Mouse (Mus musculus) heart, embryonic 12.5 days (tissue): ENCODE measurements around the gene Tuba3b. TPM values are rescaled to one million over a fixed set of nuclear protein-coding genes. Genes with fewer than 3 reads are reported as not detected.

Experiments used
- ATAC-seq: fragments of 200-750 bp; cut with Nextera tagmentation; 2 replicates; pipeline ENCODE4 v1.8.0; 2017; ENCODE audit warnings: moderate TSS enrichment, moderate library complexity; ENCODE audit not compliant: insufficient number of reproducible peaks, low FRiP score
- H3K27ac ChIP-seq: fragments of 300-500 bp; sonication (generic); 2 replicates; pipeline ENCODE4 v1.5.1; 2016; ENCODE audit warnings: mild to moderate bottlenecking, moderate library complexity; ENCODE audit not compliant: poor library complexity, severe bottlenecking
- H3K27me3 ChIP-seq: fragments of 300-500 bp; sonication (generic); replicated peaks from 2 replicates; pipeline ENCODE4 v1.6.1; 2016; ENCODE audit warnings: mild to moderate bottlenecking, moderate library complexity
- H3K36me3 ChIP-seq: fragments of 300-500 bp; sonication (generic); 2 replicates; pipeline ENCODE4 v1.6.1; 2016; ENCODE audit warnings: mild to moderate bottlenecking, moderate library complexity
- H3K4me1 ChIP-seq: fragments of 300-500 bp; sonication (generic); replicated peaks from 2 replicates; pipeline ENCODE4 v1.6.1; 2016; ENCODE audit warnings: mild to moderate bottlenecking
- H3K4me2 ChIP-seq: fragments of 300-500 bp; sonication (generic); 2 replicates; pipeline ENCODE4 v1.6.1; 2016; ENCODE audit warnings: mild to moderate bottlenecking, moderate library complexity
- H3K4me3 ChIP-seq: fragments of 300-500 bp; sonication (generic); 2 replicates; pipeline ENCODE4 v1.5.1; 2016; ENCODE audit warnings: mild to moderate bottlenecking
- H3K9ac ChIP-seq: fragments of 300-500 bp; sonication (generic); 2 replicates; pipeline ENCODE4 v1.6.1; 2016; ENCODE audit warnings: mild to moderate bottlenecking, moderate library complexity
- H3K9me3 ChIP-seq: fragments of 300-500 bp; sonication (generic); replicated peaks from 2 replicates; pipeline ENCODE4 v1.6.1; 2016; ENCODE audit warnings: mild to moderate bottlenecking, moderate library complexity
- WGBS: fragments of 180-500 bp; shearing (Covaris S2); methylation state at CpG from one replicate; pipeline ENCODE4 v1.1.7; 2016; 5-methylcytosine and 5-hydroxymethylcytosine counted together
- polyA plus RNA-seq: library from polyadenylated mRNA; unstranded; fragments of >200 nt; fragmentation: Nextera tagmentation; extraction: Ambion mirVana; gene quantifications from 2 replicates; pipeline ENCODE4 v1.2.1, GENCODE M21; 2016

Gene Tuba3b
- polyA plus RNA-seq, 1 experiment from 2014 or later: not detected

DNA sequence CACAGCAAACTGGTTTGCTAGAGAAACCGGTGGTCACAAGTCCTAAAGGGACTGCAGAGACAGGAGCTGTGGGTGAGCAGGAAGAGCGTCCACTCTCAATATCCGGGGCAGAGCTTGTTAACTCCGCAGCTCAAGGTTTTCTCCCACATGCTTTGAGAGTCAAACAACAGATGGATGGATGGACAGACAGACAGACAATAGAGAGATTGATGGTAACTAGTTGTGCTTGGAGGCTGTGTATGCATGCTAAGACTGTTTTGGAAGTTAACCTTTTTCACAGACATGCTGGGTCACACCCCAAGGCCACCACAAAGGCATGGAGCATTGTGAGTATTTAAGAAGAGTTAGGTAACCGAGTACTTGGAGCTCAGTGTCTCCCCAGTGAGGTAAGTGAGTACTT lies 6.9 kb upstream of the Tuba3b start:
- no peak overlapping the region for H3K27ac ChIP-seq

DNA sequence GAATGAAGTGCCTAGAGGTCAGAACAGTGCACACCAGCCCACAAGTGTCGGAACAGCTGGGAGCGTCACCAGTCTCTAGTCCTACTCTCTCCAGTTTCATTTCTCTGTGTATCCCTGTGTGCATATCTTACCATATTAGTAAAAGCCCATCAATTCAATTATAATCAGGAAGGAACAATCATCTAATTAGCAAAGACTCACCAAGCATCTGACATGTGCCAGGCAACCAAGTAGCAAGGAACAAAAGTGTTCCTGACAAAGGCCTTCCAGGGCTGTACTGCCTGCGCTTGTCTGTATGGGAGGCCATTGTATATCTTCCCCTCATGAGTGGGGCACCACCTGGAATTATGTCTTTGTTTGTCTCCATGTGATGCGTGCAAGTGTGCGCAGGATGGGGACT lies 4.7 kb upstream of the Tuba3b start:
- no peak for ATAC-seq
- Histone ChIP-seq H3K4me1 (no peaks in the 10 kb centered on the region), H3K27me3 (no peaks in the 10 kb centered on the region), H3K36me3 (no peaks in the 10 kb centered on the region), H3K9ac (no peak overlapping the region), H3K4me2 (no peak overlapping the region), H3K4me3 (no peak overlapping the region), H3K27ac (no peak overlapping the region), H3K9me3 (no peaks in the 10 kb centered on the region)
- WGBS: 91% methylated on average over 5 of the region's 5 CpGs

More for the DNA sequence above, 6.9 kb upstream of the Tuba3b start:
- Histone ChIP-seq H3K9ac (no peak overlapping the region), H3K9me3 (no peaks in the 10 kb centered on the region), H3K4me1 (no peaks in the 10 kb centered on the region), H3K4me2 (no peak overlapping the region), H3K4me3 (no peak overlapping the region), H3K27me3 (no peaks in the 10 kb centered on the region), H3K36me3 (no peaks in the 10 kb centered on the region)
- no peak for ATAC-seq
- 79% methylated on average over 5 of the region's 5 CpGs for WGBS

DNA sequence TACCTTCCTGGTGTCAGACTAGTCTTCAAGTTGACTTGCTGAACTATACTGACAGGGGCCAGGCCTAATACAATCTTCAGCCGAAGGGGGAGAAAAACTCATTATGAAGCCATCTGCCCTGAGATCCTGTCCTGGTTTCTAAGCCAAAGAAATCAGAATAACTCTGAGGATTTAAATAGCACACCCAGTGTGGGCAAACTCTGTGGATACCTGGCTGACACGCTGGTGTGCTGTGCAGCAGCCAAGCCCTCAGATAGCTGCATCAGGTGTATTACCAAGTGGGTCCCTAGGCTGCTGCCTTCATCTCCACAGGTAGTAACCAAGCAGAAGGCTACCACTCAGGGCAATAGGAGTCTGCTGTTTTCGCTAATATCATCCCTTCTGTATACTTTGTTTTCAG lies 2.9 kb upstream of the Tuba3b start:
- Histone ChIP-seq H3K27ac (no peak overlapping the region), H3K4me1 (no peaks in the 10 kb centered on the region), H3K36me3 (no peaks in the 10 kb centered on the region), H3K9me3 (no peaks in the 10 kb centered on the region), H3K4me3 (no peak overlapping the region), H3K27me3 (no peaks in the 10 kb centered on the region), H3K9ac (no peak overlapping the region), H3K4me2 (no peak overlapping the region)
- 82% methylated on average over 3 of the region's 3 CpGs for WGBS
- ATAC-seq: no peak

DNA sequence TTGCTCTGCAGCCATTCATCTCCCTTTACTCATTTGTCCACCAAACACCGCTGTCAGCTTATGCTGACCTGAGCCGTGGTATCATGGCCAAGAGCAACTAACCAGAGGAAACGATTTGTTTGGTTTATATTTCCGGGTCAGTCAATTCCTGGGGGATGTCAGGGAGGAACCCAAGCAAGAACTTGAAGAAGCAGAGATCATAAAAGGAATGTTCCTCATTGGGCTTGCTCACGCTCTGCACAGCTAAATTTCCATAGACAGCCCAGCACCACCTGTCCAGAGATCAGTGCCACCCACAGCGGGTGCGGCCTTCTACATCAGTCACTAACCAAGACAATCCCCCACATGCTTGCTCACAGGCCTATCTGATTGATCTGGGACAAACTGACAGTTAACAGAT lies 1.3 kb upstream of the Tuba3b start, which contains the start of gene Lmntd1:
TSS of gene Lmntd1 (minus strand) at position 101 of the 400 bp plus-strand sequence.
- no peak within 1 kb of the TSS for H3K9ac ChIP-seq
- H3K27me3 ChIP-seq: no peaks in the 10 kb centered on the region
- H3K9me3 ChIP-seq: no peaks in the 10 kb centered on the region
- H3K4me2 ChIP-seq: no peak within 1 kb of the TSS
- WGBS: 75% methylated on average over 7 of the region's 7 CpGs
- no peak within 1 kb of the TSS for H3K27ac ChIP-seq
- ATAC-seq: no peak
- H3K36me3 ChIP-seq: no peaks in the 10 kb centered on the region
- H3K4me1 ChIP-seq: 0 out of 2 replicates have a peak, but pooled peaks cover 5% of the 10 kb centered on the region
- no peak within 1 kb of the TSS for H3K4me3 ChIP-seq

DNA sequence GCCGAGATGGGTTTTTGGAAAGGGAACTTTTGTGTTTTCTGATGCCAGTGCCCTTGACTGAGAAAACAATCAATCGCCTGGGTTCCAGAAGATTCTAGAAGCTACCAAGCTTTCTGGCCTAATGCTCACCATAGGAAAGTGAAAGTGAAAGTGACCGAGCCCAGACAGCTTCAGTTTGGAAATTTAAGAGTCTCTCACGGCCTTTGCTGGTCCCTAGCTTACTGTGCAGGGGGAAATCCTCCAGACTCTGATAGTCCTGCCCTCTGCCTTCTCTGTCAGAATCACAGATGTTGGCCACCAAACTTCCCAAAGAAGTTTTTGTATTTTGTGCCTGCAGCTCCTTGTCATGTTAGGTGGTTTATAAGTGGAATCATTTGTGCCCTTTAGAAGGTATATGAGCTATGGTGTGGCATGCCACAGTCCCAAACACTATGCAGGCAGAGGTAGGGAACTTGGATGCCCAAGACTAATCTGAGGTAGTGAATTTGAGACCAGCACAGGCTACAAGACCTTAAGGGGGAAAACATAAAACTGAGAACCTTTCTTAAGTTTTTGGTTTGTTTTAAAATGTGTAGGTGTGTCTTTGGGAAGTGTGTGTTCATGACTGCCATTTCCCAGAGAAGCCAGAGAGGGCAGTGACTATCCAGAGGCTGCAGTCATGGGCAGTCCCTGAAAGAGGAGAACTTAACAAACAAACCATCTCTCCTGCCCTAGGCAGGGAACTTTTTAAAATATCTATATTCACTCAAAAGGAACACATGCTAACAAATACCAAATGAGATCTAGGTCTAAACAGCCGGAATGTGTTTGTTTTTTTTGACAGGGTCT lies 1.1 kb downstream of the Tuba3b start:
- H3K4me1 ChIP-seq: 0 out of 2 replicates have a peak, but pooled peaks cover 5% of the 10 kb centered on the region
- 78% methylated on average over 5 of the region's 5 CpGs for WGBS
- no peak overlapping the region for H3K9ac ChIP-seq
- no peak overlapping the region for H3K4me2 ChIP-seq
- H3K4me3 ChIP-seq: no peak overlapping the region
- no peaks in the 10 kb centered on the region for H3K27me3 ChIP-seq
- H3K36me3 ChIP-seq: no peaks in the 10 kb centered on the region
- no peak overlapping the region for H3K27ac ChIP-seq
- H3K9me3 ChIP-seq: no peaks in the 10 kb centered on the region
- ATAC-seq: no peak

- WGBS: 87% methylated on average over 4 of the region's 4 CpGs
- Histone ChIP-seq H3K27ac (no peak overlapping the region), H3K9ac (no peak overlapping the region), H3K4me2 (no peak overlapping the region), H3K27me3 (no peaks in the 10 kb centered on the region), H3K4me1 (no peaks in the 10 kb centered on the region), H3K36me3 (no peaks in the 10 kb centered on the region), H3K4me3 (no peak overlapping the region), H3K9me3 (no peaks in the 10 kb centered on the region)
- ATAC-seq: no peak
Observed at GRCm38 (mm10) chr6:145623141-145623540, 7.6 kb downstream of the Tuba3b start.

DNA sequence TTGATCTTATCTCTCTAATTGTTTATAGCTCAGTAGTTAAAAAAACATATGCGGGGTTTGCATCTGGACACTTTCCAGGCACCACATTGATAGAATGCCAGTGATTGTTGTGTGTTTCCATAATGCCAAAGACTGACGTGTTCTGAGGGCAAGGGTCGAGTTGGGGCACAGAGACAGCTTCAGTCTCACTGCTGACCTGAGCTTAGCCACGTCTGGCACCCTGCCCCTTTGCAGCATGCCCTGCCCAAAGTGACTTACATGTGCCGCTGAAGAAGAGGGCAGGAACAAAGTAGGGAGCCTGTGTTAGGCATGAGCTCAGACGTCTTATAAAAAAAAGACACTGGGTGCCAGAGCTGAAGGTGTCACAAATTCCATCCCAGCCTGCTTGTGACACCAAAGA lies 14.7 kb downstream of the Tuba3b start:
- 37% methylated on average over 6 of the region's 6 CpGs for WGBS
- H3K4me3 ChIP-seq: no peak overlapping the region
- H3K4me1 ChIP-seq: peaks cover 14% of the 10 kb centered on the region
- no peak overlapping the region for H3K27ac ChIP-seq
- peaks cover 5% of the 10 kb centered on the region for H3K9me3 ChIP-seq
- H3K9ac ChIP-seq: no peak overlapping the region
- ATAC-seq: no peak
- no peaks in the 10 kb centered on the region for H3K36me3 ChIP-seq
- H3K27me3 ChIP-seq: no peaks in the 10 kb centered on the region
- no peak overlapping the region for H3K4me2 ChIP-seq

DNA sequence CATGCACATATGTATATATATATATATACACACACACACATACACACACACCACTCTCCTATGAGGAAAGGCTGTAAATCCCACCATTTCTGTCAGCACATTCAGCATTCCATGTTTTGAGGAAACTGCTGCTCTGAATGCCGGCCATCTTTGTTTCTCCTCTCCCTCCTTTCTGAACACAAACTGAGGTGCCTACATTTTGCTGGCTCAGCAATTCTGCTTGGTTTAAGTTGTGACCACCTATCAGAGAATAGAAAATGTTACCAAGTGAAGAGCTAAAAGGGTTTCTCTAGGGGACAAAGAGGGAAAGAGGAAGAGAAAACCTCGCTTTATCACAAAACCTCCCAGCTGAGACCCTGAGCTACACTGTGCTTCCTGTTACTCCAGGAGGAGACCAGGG lies 18.9 kb downstream of the Tuba3b start:
- no peak overlapping the region for H3K9ac ChIP-seq
- H3K4me3 ChIP-seq: no peak overlapping the region
- WGBS: 69% methylated on average over 2 of the region's 2 CpGs
- no peak for ATAC-seq
- H3K27ac ChIP-seq: no peak overlapping the region
- no peaks in the 10 kb centered on the region for H3K36me3 ChIP-seq
- peaks cover 11% of the 10 kb centered on the region for H3K9me3 ChIP-seq
- no peak overlapping the region for H3K4me2 ChIP-seq
- H3K4me1 ChIP-seq: peaks cover 19% of the 10 kb centered on the region
- H3K27me3 ChIP-seq: no peaks in the 10 kb centered on the region

- Histone ChIP-seq H3K9me3 (peaks cover 20% of the 10 kb centered on the region), H3K27me3 (no peaks in the 10 kb centered on the region), H3K36me3 (0 out of 2 replicates have a peak, but pooled peaks cover 2% of the 10 kb centered on the region), H3K27ac (no peak overlapping the region), H3K4me1 (peaks cover 9% of the 10 kb centered on the region), H3K4me3 (no peak overlapping the region), H3K4me2 (no peak overlapping the region), H3K9ac (no peak overlapping the region)
- no peak for ATAC-seq
- WGBS: 68% methylated on average over 4 of the region's 4 CpGs
Observed at GRCm38 (mm10) chr6:145636682-145637081, 21.1 kb downstream of the Tuba3b start.

GRCm38 (mm10) chr6:145638248-145638647 lies 22.7 kb downstream of the Tuba3b start:
- ATAC-seq: no peak

DNA sequence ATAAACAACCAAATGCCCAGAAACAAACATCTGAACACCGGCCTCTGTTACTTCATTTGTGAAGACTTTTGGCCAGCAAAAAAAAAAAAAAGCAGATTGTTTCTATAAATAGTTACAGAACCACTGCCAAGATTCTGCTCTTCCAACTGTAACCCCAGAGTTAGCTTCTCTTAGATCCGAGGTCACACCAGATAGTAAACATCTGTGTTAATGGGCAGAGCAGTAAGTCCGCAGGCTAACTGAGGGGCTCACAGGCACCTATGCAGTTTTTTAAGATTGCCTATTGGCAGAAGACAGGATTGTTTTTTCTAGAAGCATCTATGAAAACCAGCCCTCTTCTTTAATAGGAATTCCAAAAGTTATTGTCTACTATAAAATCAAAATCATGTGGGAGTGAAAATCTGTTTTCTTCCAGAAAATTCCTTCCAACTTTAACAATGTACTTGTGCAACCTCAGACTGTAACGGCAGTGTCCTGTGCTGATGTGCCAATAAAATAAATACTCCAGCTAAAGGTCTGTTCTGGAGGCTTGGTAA lies 25.5 kb downstream of the Tuba3b start:
- WGBS: 69% methylated on average over 4 of the region's 4 CpGs
- no peak overlapping the region for H3K9ac ChIP-seq
- peaks cover 9% of the 10 kb centered on the region for H3K4me1 ChIP-seq
- no peak overlapping the region for H3K4me3 ChIP-seq
- H3K36me3 ChIP-seq: 0 out of 2 replicates have a peak, but pooled peaks cover 2% of the 10 kb centered on the region
- no peak overlapping the region for H3K4me2 ChIP-seq
- peaks cover 16% of the 10 kb centered on the region for H3K9me3 ChIP-seq
- H3K27me3 ChIP-seq: no peaks in the 10 kb centered on the region
- ATAC-seq: no peak
- no peak overlapping the region for H3K27ac ChIP-seq

More at GRCm38 (mm10) chr6:145638248-145638647, 22.7 kb downstream of the Tuba3b start:
- Histone ChIP-seq H3K36me3 (0 out of 2 replicates have a peak, but pooled peaks cover 2% of the 10 kb centered on the region), H3K27ac (no peak overlapping the region), H3K4me1 (peaks cover 9% of the 10 kb centered on the region), H3K27me3 (no peaks in the 10 kb centered on the region), H3K9me3 (peaks cover 16% of the 10 kb centered on the region), H3K4me3 (no peak overlapping the region), H3K4me2 (no peak overlapping the region), H3K9ac (no peak overlapping the region)
- 49% methylated on average over 6 of the region's 6 CpGs for WGBS
